Mouse (Mus musculus) C2C12 (cell line): Measurements from ENCODE around the gene Zic5. TPM values are rescaled to one million over a fixed set of nuclear protein-coding genes. Genes with fewer than 3 reads are reported as not detected.
"Not testable (repeated sequence)": the region's sequence is repeated elsewhere in the genome, so short reads cannot be mapped to it uniquely, and the experiment has no call there.

Experiments used
- H3K27me3 ChIP-seq: one replicate; pipeline ENCODE4 v1.6.1; 2011; ENCODE audit not compliant: control insufficient read depth, insufficient read depth, insufficient read length
- H3K36me3 ChIP-seq: one replicate; pipeline ENCODE4 v1.6.1; 2011; ENCODE audit not compliant: control insufficient read depth, insufficient read depth
- H3K4me3 ChIP-seq: one replicate; pipeline ENCODE4 v1.5.1; 2011; ENCODE audit warnings: mild to moderate bottlenecking, control low read depth; ENCODE audit not compliant: poor library complexity, insufficient read depth, severe bottlenecking
- H3K79me2 ChIP-seq: one replicate; pipeline ENCODE4 v1.6.1; 2011; ENCODE audit not compliant: control insufficient read depth, insufficient read depth
- H3K79me3 ChIP-seq: one replicate; pipeline ENCODE4 v1.6.1; 2011; ENCODE audit warnings: low read depth, control low read depth
- H3ac ChIP-seq: one replicate; pipeline ENCODE3; 2011; ENCODE audit warnings: low read depth; ENCODE audit not compliant: control insufficient read depth, insufficient read length
- CEBPB ChIP-seq: IDR thresholded peaks from one replicate; pipeline ENCODE4 v1.6.1; 2011; ENCODE audit warnings: low read depth, mild to moderate bottlenecking, control low read depth, moderate library complexity
- CTCF ChIP-seq: IDR thresholded peaks from one replicate; pipeline ENCODE4 v1.5.1; 2011; ENCODE audit not compliant: control insufficient read depth, insufficient read depth, insufficient read length
- FOSL1 ChIP-seq: IDR thresholded peaks from one replicate; pipeline ENCODE4 v1.8.0; 2011; ENCODE audit warnings: mild to moderate bottlenecking, low read length; ENCODE audit not compliant: poor library complexity, insufficient read depth, severe bottlenecking
- MAX ChIP-seq: IDR thresholded peaks from one replicate; pipeline ENCODE4 v1.6.1; 2011; ENCODE audit warnings: mild to moderate bottlenecking, control low read depth
- MYOD1 ChIP-seq: IDR thresholded peaks from one replicate; pipeline ENCODE4 v1.6.1; 2011; ENCODE audit warnings: low read depth; ENCODE audit not compliant: control insufficient read depth, insufficient read length
- MYOG ChIP-seq: IDR thresholded peaks from one replicate; pipeline ENCODE4 v1.6.1; 2011; ENCODE audit not compliant: control insufficient read depth, insufficient read length; ENCODE audit errors: extremely low read depth
- USF1 ChIP-seq: IDR thresholded peaks from one replicate; pipeline ENCODE4 v1.6.1; 2011; ENCODE audit warnings: low read depth, mild to moderate bottlenecking, control low read depth, moderate library complexity
- polyA plus RNA-seq: library from polyadenylated mRNA; unstranded; fragments of >200 nt; fragmentation: generic; extraction: Trizol; gene quantifications from one replicate; pipeline ENCODE4 v1.2.1, GENCODE M21; 2012; ENCODE audit warnings: missing spikeins

The Zic5 gene
- polyA plus RNA-seq, 1 experiment, result 0.76 TPM

DNA sequence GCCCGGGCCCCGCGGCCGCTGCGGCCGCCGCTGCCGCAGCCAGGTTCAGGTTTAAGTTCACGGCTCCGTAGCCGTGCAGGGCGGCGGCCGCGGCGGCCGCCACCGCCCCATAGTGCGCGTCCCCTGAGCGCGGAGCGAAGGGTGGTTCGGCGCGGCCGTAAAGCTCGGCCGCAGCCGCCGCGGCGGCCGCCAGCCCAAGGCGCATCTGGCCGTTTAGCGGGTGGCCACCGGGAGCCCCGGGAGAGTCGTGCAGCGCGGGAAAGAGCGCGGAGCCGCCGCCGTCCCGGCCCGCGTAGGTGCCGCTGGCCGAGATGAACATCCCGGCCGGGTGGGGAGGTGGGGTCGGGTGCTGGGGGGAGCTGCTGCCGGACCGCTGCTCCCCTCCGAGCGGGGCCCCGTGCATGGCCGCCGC is 1.1 kb downstream of the Zic5 start:
- TF ChIP-seq MYOG, result no peak
- no peak for TF ChIP-seq MYOD1
- no peak for TF ChIP-seq CEBPB
- TF ChIP-seq CTCF, result no peak
- no peak for TF ChIP-seq MAX
- no peak for TF ChIP-seq USF1
- no peak for TF ChIP-seq FOSL1
- Histone ChIP-seq H3K27me3 (peaks cover 13% of the 10 kb centered on the region), H3ac (peak overlapping the region; percentile 91), H3K79me3 (no peaks in the 10 kb centered on the region), H3K79me2 (no peaks in the 10 kb centered on the region), H3K4me3 (peak overlapping the region; percentile 25), H3K36me3 (no peaks in the 10 kb centered on the region)

DNA sequence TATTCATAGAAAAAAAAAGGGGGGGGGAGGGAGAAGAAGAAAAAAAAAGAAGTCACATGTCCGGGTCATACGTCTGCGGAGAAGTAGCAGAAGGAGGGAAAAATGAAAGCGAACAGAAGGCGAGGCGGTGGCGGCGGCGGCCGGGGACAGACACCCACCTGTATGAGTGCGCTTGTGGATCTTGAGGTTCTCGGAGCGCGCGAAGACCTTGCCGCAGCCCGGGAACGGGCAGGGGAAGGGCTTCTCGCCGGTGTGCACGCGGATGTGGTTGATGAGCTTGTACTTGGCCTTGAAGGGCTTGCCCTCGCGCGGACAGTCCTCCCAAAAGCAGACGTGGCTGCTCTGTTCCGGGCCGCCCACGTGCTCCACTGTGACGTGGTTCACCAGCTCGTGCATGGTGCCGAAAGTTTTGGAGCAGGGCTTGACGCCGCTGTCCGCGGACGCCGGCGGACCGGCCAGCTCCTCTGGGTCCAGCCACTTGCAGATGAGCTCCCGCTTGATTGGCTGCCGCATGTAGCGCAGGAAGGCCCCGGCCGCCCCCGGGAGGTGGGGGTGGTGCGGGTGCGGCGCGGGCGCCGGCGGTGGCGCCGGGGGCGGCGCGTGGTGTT is 1.6 kb downstream of the Zic5 start:
- H3K79me2 ChIP-seq, H3K36me3 ChIP-seq, H3K79me3 ChIP-seq, H3K4me3 ChIP-seq, H3K27me3 ChIP-seq: not testable (repeated sequence)
- H3ac ChIP-seq, result peak overlapping the region; percentile 91

DNA sequence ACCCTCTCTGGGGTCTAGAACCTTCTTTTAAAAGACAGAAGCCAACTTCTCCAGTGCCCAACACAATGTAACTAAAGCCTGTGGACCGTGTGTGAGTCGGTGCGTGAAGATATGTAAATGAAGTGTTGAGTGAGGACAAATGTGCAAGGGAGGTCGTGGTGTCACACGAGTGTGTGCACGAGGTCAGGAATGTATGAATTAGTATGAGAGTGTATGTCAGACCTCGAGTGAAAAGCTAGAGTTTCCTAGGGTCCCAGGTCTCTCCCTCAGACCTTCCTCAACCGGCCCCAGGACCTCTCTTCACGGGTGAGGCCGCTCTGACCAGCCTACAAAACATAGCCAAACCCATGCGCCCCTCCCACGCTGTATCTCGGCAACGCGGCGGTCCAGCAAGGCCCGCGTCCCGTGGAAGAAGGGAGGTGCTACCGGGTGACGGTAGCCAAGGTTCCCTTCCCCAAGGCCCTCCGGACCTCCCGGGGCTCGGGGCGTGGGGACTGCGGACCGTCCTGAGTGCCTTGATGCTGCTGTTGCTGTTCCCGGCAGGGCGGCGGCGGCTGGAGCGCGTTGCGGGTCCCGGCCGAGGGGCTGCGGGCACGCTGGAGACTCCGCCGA is 2.3 kb downstream of the Zic5 start:
- Histone ChIP-seq H3K36me3 (no peaks in the 10 kb centered on the region), H3ac (peak overlapping the region; percentile 30), H3K79me2 (no peaks in the 10 kb centered on the region), H3K4me3 (no peak overlapping the region), H3K27me3 (peaks cover 4% of the 10 kb centered on the region), H3K79me3 (no peaks in the 10 kb centered on the region)
- TF ChIP-seq CTCF (no peak), FOSL1 (no peak), MYOD1 (no peak), MAX (no peak), CEBPB (no peak), MYOG (no peak), USF1 (no peak)

DNA sequence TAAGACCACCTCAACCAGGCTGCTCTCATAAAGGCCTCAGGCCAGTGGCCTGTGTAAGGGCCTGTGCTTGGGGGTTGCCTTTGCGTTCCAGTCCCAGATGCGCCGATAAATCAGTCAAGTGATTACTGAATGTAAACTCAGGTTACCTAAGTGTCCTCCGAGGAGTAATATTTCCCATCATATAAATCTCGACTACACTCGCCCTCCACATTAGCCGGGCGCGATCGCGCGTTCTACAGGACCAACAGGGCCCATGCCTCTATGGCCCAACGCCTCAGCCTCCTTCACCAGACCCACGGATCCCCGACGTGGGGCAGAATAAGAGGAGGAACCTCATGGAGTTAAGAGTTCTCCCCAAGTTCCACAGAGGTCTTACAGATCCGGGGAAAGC is 2.8 kb downstream of the Zic5 start:
- TF ChIP-seq CEBPB (no peak), USF1 (no peak), CTCF (no peak), MYOG (no peak), MAX (no peak), FOSL1 (no peak), MYOD1 (no peak)
- Histone ChIP-seq H3ac (no peak overlapping the region), H3K79me3 (no peaks in the 10 kb centered on the region), H3K79me2 (no peaks in the 10 kb centered on the region), H3K27me3 (peaks cover 4% of the 10 kb centered on the region), H3K4me3 (no peak overlapping the region), H3K36me3 (no peaks in the 10 kb centered on the region)

DNA sequence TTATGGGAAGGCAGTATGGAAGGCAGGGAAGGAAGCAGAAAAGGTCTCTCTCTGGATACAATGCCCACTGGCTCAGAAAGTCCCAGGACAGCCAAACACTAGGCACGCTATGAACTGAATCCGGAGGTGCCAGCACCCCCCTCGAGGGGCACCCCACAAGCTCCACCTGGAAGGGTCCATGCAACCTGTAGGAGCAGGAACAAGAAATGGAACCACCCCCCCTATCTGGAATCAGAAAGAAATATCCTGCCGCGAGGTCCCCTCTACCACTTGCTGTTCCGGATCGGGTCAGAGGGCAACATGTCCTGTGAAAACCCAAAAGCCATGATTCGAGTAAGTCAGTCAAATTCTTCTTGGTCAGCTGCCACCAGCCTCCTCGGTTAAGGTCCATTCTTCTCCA is 3.5 kb downstream of the Zic5 start:
- H3K27me3 ChIP-seq, result peaks cover 4% of the 10 kb centered on the region
- TF ChIP-seq CEBPB, result no peak
- no peak for TF ChIP-seq USF1
- no peak for TF ChIP-seq MYOG
- no peak for TF ChIP-seq MYOD1
- TF ChIP-seq MAX, result no peak
- no peak for TF ChIP-seq CTCF
- TF ChIP-seq FOSL1, result no peak
- no peak overlapping the region for H3K4me3 ChIP-seq
- no peak overlapping the region for H3ac ChIP-seq
- no peaks in the 10 kb centered on the region for H3K79me2 ChIP-seq
- H3K79me3 ChIP-seq, result no peaks in the 10 kb centered on the region
- no peaks in the 10 kb centered on the region for H3K36me3 ChIP-seq

DNA sequence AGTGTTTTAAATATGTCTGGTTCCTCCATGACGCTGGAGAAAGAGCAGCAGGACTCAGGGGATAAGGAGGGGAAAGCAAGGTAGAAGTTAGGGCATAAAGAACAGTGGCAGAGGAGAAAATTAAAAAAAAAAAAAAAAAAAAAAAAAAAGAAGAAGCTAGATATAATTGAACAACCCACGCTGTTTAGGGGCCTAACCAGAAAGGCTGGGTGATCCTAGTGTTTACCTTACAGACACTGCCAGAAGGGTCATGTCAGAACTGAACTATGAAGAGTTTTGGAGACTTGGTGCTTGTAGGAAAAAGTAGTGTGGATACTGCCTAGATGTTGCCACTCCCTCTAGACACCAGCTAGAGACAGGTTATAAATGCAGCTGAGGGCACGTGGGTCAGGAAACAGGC is 4.0 kb downstream of the Zic5 start:
- TF ChIP-seq MYOD1, result no peak
- no peak for TF ChIP-seq MAX
- no peak for TF ChIP-seq CTCF
- no peak for TF ChIP-seq FOSL1
- TF ChIP-seq MYOG, result no peak
- no peak for TF ChIP-seq CEBPB
- TF ChIP-seq USF1, result no peak
- Histone ChIP-seq H3K36me3 (no peaks in the 10 kb centered on the region), H3K79me3 (no peaks in the 10 kb centered on the region), H3K27me3 (peaks cover 4% of the 10 kb centered on the region), H3K79me2 (no peaks in the 10 kb centered on the region), H3ac (no peak overlapping the region), H3K4me3 (no peak overlapping the region)
